In the genomic region with DNA sequence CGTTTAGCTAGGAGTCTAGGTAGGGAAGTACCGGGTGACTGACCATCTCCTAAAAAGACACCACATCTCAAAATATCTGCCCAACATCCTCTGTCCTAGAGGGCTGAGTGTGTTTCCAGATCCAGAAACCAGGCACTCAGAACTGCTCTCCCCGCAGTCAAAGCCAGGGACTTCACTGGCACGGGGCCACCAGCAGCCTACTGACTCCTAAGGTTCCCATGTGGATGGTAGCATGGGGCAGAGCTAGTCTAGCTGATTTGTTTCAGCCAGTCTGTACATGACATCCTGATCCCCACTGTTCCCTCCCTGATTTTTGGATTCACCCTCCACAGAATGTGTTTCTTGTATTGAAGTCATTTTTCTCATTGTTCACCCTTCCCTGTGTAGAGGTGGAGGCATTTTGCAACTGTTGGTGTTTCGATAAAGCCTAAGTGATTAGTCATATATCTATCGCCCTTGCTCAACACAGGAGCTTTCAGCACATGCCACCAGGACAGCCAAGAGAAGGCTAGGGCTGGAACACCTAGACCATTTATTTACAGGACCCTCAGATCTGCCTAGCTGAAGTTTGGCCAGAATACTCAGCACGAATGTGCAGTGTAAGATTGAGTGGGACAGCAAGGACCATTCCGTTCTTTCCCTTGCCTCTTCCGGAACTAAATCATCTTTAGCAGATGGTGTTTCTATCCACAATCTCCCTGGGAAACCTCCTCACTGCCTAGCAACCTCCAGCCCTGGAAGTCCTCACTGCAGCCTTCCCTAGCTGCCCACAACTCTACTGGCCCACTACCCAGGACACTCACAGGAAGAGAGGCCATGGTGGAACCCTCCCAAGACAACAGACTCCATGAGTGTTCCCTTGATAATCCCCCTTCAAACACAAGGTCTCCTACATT, we compare ENCODE assay signal across 11 mouse cellular contexts.
A peak's percentile ranks its signal among the peaks of the same experiment; 100 is the strongest.
DNase-seq lines count a peak whose midpoint lies in the region; ATAC-seq and TF ChIP-seq lines count a peak whose summit lies in the region.
"Had no signal": no experiment of that assay in that cellular context is flagged by ENCODE, and none has a peak within 500 bp of the region (broad histone marks: within the 10 kb centered on the region; RNA-seq: fewer than 3 reads in every experiment).

No protein-coding gene starts in this region.

- ATAC-seq in granulocyte monocyte progenitor cell, adult 5-6 weeks (replicated peaks; ENCODE audit: poor library complexity, severe bottlenecking), result no peak
- ATAC-seq: Patski had no signal

- H3K4me3 ChIP-seq in left cerebral cortex, adult 2 months, result no peak overlapping the region
- H3K4me3 ChIP-seq in cortical plate, adult 2 months (ENCODE audit: insufficient read depth, low read length), result no peak overlapping the region
- H3K4me3 ChIP-seq: midbrain, embryonic 12.5 days had no signal

- DNase-seq in adrenal gland, adult 2 months, result peak; percentile 69
- no peak for DNase-seq in adrenal gland, adult 8-10 months
- no peak for DNase-seq in left cerebral cortex, adult 2 months (ENCODE audit: extremely low spot score in 1 of 2, low spot score in 2 of 2)
- no peak for DNase-seq in left cerebral cortex, adult 8-10 months (ENCODE audit: low spot score in 2 of 2)
- DNase-seq in lung, postnatal 36 days, result peak; percentile 38
- DNase-seq in urinary bladder, postnatal 25 days (ENCODE audit: low spot score), result no peak

- intact Hi-C loops in left cerebral cortex, adult 2 months (cut with DNase I), result loop anchor here (5.0 kb wide), 1 partner anchor 172 kb away; no protein-coding TSS in a partner anchor

- no peak for TF ChIP-seq POLR2A in cortical plate, adult 2 months (IDR thresholded peaks at IDR 0.05; ENCODE audit: extremely low read depth, insufficient read depth, low read length)

- H3K27ac ChIP-seq in left cerebral cortex, adult 2 months, result peak overlapping the region; percentile 77
- 0 out of 2 replicates have a peak overlapping the region, but pooled peaks have one; percentile 13 for H3K27ac ChIP-seq in cortical plate, adult 2 months (ENCODE audit: insufficient read depth, low read length)
- H3K27ac ChIP-seq: liver, embryonic 14.5 days; midbrain, embryonic 12.5 days had no signal

- H3K4me1 ChIP-seq in cortical plate, adult 2 months (ENCODE audit: control insufficient read depth, insufficient read depth, low read length), result peaks cover 23% of the 10 kb centered on the region
- H3K4me1 ChIP-seq: midbrain, embryonic 12.5 days had no signal

- no peak for TF ChIP-seq CTCF in left cerebral cortex, adult 2 months (IDR thresholded peaks at IDR 0.05)
- TF ChIP-seq CTCF in cortical plate, adult 2 months (IDR thresholded peaks at IDR 0.05; ENCODE audit: extremely low read depth, insufficient read depth, low read length), result no peak

Comparison
In these comparisons a context has a peak if more than half of its experiments do, and no peak if none do; other contexts are left out.
1. DNase-seq: peak in adrenal gland, adult 2 months (single experiment) and lung, postnatal 36 days (single experiment); none in adrenal gland, adult 8-10 months (single experiment), left cerebral cortex, adult 2 months (0 of 2), left cerebral cortex, adult 8-10 months (0 of 2) and urinary bladder, postnatal 25 days (single experiment).